Mouse (Mus musculus) megakaryocyte, embryonic 14.5 days (primary cell): ENCODE data around the gene Haspin.

ENCODE experiments used
- FLI1 ChIP-seq: IDR thresholded peaks from 2 replicates; pipeline ENCODE4 v1.6.1; 2012; ENCODE audit warnings: low read length, inconsistent platforms, mixed read lengths
- GATA1 ChIP-seq: IDR thresholded peaks from 3 replicates; pipeline ENCODE4 v1.6.1; 2012; ENCODE audit warnings: mixed read lengths, low read length, inconsistent platforms, borderline replicate concordance

DNA sequence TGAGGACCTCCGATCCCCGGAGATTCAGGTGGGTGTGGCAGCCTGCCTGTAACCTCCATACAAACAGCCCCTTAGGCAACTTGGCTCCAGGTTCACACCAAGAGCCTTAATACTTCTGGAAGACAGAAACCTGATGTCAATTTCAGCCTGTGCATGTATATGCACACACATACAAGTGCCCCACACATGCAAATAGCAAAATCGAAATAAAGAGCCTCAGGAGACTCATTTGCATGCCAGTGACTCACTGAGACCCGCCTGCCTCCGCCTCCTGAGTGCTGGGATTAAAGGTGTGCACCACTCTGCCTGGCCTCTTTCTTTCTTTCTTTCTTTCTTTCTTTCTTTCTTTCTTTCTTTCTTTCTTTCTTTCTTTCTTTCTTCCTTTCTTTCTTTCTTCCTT lies 39.2 kb downstream of the Haspin start:
- TF ChIP-seq GATA1 (no peak), FLI1 (no peak)
